Mouse (Mus musculus) neutrophil, adult 5-6 weeks (primary cell): Measurements from ENCODE around the gene Shb. TPM values are rescaled to one million over a fixed set of nuclear protein-coding genes. Genes with fewer than 3 reads are reported as not detected.
"Not testable (repeated sequence)": the region's sequence is repeated elsewhere in the genome, so short reads cannot be mapped to it uniquely, and the experiment has no call there.

Experiments used
- ATAC-seq: fragments of 151-379, 151-347 bp; 2 replicates; pipeline ENCODE4 v1.8.0; 2017; ENCODE audit warnings: mild to moderate bottlenecking, moderate TSS enrichment; ENCODE audit not compliant: insufficient number of reproducible peaks, poor library complexity, low FRiP score, severe bottlenecking; ENCODE audit errors: extremely low read depth
- total RNA-seq: library from RNA; stranded (forward); fragments of 200-1000 nt; gene quantifications from 2 replicates; pipeline ENCODE4 v1.2.3, GENCODE M21; 2017

Gene Shb
- total RNA-seq, 1 experiment from 2014 or later: 2.1 TPM

GRCm38 (mm10) chr4:45382133-45382532 is 150.1 kb downstream of the Shb start:
- ATAC-seq: not testable (repeated sequence)

- not testable (repeated sequence) for ATAC-seq
Observed at GRCm38 (mm10) chr4:45380903-45381580, 151.2 kb downstream of the Shb start.

DNA sequence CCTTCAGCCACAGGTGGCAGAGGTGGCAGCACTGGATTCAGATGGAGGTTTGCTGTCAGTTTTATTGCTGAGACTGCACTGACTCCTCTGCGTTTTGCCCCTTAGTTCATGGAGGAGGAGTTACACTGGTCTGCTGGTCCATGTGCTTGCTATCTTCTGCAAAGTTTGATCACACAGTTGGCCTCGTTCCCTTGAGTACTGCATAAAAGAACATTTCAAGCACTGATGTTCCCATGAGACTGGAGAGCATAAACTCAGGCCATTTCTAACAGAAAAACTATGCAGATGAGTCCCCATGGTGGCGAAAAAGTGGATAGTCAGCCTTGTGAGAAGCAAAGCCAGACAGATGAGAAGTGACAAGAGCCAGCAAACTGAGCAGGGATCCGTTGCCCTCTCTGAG is 155.7 kb downstream of the Shb start:
- ATAC-seq: no peak

DNA sequence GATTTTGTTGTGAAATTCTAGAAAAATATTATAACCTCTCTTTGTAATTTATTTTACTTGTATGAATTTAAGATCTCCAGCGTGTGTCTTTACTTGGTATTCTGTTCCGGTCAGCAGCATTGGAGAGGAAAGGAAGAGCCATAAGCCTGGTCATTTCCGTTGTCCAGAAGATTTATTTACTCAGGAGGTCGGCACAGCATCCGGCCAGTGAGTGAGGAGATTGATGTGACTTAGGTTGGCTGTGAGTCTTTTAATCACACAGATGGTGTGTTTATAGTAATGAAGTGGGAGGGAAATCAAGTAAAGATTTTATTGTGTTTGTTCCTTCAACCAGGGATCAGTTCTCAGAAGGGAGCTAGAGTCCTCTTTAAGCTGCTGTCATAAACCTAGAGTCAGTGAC is 157.4 kb downstream of the Shb start:
- no peak for ATAC-seq

Other genes with a start within 250 kb of the Shb start
- 7.4 and 15.2 TPM in 2 replicates for gene Trmt10b, start 235.3 kb downstream of the Shb start, total RNA-seq
- gene Dcaf10, start 190.4 kb downstream of the Shb start, total RNA-seq: 12.4 and 14.3 TPM in 2 replicates
- 67.5 and 86.4 TPM in 2 replicates for gene Exosc3, start 189.7 kb downstream of the Shb start, total RNA-seq
- 53.3 and 55.4 TPM in 2 replicates for gene Slc25a51, start 123.7 kb downstream of the Shb start, total RNA-seq